Mouse (Mus musculus) layer of hippocampus, adult 9-11 months (tissue): ENCODE results near the gene Ephb4.

Source experiments
- DNase-seq: peaks from one replicate; pipeline ENCODE4 v3.0.0; 2022

Gene Ephb4

GRCm38 (mm10) chr5:137337190-137337589 lies 12.7 kb upstream of the Ephb4 start:
- no peak for DNase-seq

- peak; percentile 93 for DNase-seq
Observed at GRCm38 (mm10) chr5:137338256-137338655, 11.7 kb upstream of the Ephb4 start.

- DNase-seq = no peak
Observed at GRCm38 (mm10) chr5:137338663-137339289, 11.1 kb upstream of the Ephb4 start.

- peak; percentile 22 for DNase-seq
Observed at GRCm38 (mm10) chr5:137339290-137339979, 10.5 kb upstream of the Ephb4 start.

GRCm38 (mm10) chr5:137340222-137340621 lies 9.7 kb upstream of the Ephb4 start:
- no peak for DNase-seq

- DNase-seq = no peak
Observed at GRCm38 (mm10) chr5:137342407-137343012, 7.4 kb upstream of the Ephb4 start.

GRCm38 (mm10) chr5:137343412-137343811 lies 6.5 kb upstream of the Ephb4 start:
- DNase-seq = no peak

- DNase-seq = no peak
Observed at GRCm38 (mm10) chr5:137343869-137344268, 6.0 kb upstream of the Ephb4 start.

GRCm38 (mm10) chr5:137345821-137346220 lies 4.1 kb upstream of the Ephb4 start:
- no peak for DNase-seq

GRCm38 (mm10) chr5:137346388-137346787 lies 3.5 kb upstream of the Ephb4 start:
- no peak for DNase-seq

GRCm38 (mm10) chr5:137346983-137347382 lies 2.9 kb upstream of the Ephb4 start:
- no peak for DNase-seq

- no peak for DNase-seq
Observed at GRCm38 (mm10) chr5:137347856-137348255, 2.1 kb upstream of the Ephb4 start.

GRCm38 (mm10) chr5:137348482-137349383 lies 1.2 kb upstream of the Ephb4 start:
- no peak for DNase-seq

- no peak for DNase-seq
Observed at GRCm38 (mm10) chr5:137350205-137351057, 522 bp downstream of the Ephb4 start.

- DNase-seq = no peak
Observed at GRCm38 (mm10) chr5:137351058-137351380, 1.1 kb downstream of the Ephb4 start.

GRCm38 (mm10) chr5:137351394-137351793 lies 1.5 kb downstream of the Ephb4 start:
- DNase-seq = no peak

GRCm38 (mm10) chr5:137352011-137352975 lies 2.4 kb downstream of the Ephb4 start:
- DNase-seq = no peak

- DNase-seq = no peak
Observed at GRCm38 (mm10) chr5:137354091-137354490, 4.2 kb downstream of the Ephb4 start.

GRCm38 (mm10) chr5:137358382-137358781 lies 8.5 kb downstream of the Ephb4 start:
- DNase-seq = no peak

GRCm38 (mm10) chr5:137369665-137370064 lies 19.8 kb downstream of the Ephb4 start:
- DNase-seq = no peak

- DNase-seq = no peak
Observed at GRCm38 (mm10) chr5:137373371-137373950, 23.6 kb downstream of the Ephb4 start.
